Mouse (Mus musculus): ENCODE measurements around the gene Mrpl51. TPM values are rescaled to one million over a fixed set of nuclear protein-coding genes. Genes with fewer than 3 reads are reported as not detected.

Mrpl51 gene
- polyA plus RNA-seq (2021; fragmentation: Nextera tagmentation), result 131 and 135 TPM in 2 replicates
- long read RNA-seq, experiment 1, transcript Mrpl51-202 (3 exons, 855 nt), result minor isoform, 15 of 96 reads
- long read RNA-seq, experiment 1, transcript Mrpl51-201 (3 exons, 3,427 nt), result major isoform, 77 of 96 reads
- long read RNA-seq, experiment 1, partial matches to known transcripts, result 1 of 96 reads
- long read RNA-seq, experiment 1, other reads (novel, unspliced or antisense), result 2 of 96 reads
- long read RNA-seq, experiment 2, transcript Mrpl51-202 (3 exons, 855 nt), result minor isoform, 8 of 75 reads
- long read RNA-seq, experiment 2, transcript Mrpl51-201 (3 exons, 3,427 nt), result major isoform, 60 of 75 reads
- long read RNA-seq, experiment 2, partial matches to known transcripts, result 0 of 75 reads
- long read RNA-seq, experiment 2, other reads (novel, unspliced or antisense), result 7 of 75 reads

DNA sequence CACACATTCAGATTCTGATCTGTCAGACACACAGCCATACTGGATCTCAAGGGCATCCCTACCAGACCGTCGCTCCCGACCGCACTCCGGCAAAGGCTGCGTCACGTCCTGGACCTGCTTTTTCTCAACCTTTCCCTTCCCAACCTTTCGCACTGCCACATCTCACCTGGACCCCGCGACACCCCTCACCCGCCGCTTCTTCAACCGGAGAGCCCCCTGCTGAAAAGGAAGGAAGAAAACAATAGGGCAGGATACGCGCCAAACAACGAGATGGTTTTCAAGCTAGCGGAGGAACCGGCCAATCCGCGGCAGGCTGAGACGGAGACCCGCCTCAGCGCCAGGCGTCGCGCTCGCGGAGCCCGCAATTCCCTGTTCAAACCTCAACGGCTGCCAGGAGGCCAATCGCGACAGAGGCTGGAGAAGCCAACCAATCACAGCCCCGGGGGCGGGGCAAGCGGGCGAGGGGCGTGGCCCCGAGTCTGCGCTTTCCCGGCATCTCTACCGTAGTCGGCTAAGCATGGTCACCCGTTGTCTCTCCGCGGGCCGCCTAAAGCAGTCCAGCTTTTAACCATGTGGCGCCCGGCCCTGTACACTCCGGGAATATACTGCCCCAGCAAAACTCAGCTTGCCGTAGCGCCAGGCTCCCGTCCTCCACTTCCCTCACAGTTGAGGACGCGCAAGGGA is at the start of gene Mrpl51, which contains the start of gene Ncapd2:
TSS of gene Mrpl51 (plus strand) at position 470 of the 684 bp plus-strand sequence.
TSS of gene Ncapd2 (minus strand) at position 370 of the 684 bp plus-strand sequence.

DNA sequence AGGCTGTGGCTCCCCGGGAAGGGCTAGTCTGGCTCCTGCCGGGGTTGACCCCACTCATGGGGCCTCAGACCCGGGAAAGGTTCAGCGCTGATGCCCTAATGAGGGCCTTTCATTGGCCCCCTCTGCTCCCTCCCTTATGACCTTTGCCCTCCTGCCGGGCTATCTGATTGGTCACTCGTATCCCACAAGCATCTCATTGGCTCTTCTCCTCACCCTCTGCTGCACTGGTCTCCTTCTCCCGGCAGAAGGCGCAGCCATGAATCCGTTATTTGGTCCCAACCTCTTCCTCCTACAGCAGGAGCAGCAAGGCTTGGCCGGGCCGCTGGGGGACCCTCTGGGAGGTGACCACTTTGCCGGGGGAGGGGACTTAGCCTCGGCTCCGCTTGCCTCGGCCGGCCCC is 46.6 kb upstream of the Mrpl51 start, which contains the start of gene Iffo1:
TSS of gene Iffo1 (plus strand) at position 241 of the 400 bp plus-strand sequence.

DNA sequence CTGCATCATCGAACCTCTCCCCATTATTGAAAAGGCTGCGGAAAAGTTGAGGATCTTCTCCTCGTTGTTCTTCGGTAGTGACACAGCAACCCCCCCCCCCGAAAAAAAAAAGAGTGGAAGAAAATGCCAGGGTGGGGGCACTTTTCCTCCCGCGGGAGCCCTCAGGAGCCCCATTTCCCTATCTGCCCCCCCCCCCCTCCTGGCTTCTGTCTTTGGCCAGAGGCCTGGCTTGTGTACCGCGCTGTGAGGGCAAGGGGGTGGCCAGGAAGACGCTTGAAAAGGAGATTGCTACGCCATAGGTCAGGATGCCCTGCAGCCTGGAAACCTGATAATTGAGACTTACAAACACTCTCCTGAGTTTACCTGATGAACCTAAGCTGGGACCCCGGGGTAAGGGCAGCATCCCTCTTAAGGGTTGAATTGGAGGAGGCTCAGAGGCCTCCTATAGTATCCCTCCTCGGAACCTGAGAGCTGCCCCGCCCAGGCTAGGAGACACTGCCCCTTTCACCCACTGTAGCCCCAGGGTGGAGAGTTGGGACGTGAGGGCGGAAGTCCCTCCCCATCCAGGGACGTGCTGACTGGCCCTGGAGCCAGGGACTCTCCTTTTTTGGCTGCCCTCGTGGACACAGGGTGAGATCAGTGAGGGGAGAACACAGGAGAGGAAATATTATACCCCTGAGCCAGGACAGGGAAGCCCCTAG is 25.4 kb upstream of the Mrpl51 start, which contains the start of gene Gapdh:
TSS of gene Gapdh (minus strand) at position 417 of the 701 bp plus-strand sequence.

DNA sequence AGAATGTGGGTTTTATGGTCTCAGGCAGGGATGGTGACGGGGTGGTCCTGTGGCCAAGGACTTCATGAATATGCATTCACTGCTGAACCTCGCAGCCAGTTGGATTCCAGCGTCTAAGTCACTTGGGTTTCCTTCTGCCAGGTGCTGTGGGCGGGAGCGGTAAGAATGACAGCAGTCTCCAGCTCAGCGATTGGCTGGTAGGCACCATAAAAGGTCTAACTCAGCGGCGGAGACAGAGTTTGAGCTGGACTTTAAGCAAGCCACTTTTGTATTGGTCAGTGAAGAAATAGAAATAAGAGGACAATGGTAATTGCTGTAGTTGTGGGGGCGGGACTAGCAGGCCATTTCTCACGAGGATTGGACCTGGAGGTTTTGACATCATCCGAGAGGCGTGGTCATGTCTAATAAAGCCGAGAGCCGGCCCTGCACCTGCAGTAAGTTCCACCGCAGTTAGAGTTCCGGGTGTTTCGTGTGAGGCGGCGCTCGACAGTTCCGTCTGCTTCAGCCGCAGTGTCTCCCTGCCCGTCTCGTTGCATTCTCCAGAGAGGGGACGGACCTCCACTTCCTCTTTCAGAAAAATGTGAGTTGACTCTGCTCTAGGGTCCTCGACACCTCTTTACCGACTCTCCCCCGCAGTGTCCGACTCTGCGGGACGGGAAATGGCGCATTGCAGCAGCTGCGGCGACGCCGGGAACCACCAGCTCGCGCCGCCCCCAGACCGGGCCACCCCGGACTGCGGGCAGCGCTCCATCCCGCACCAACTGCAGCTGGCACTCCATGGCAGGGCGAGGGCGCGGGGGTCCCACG is 23.8 kb downstream of the Mrpl51 start, which contains the start of gene Vamp1:
TSS of gene Vamp1 (plus strand) at position 404 of the 807 bp plus-strand sequence.

DNA sequence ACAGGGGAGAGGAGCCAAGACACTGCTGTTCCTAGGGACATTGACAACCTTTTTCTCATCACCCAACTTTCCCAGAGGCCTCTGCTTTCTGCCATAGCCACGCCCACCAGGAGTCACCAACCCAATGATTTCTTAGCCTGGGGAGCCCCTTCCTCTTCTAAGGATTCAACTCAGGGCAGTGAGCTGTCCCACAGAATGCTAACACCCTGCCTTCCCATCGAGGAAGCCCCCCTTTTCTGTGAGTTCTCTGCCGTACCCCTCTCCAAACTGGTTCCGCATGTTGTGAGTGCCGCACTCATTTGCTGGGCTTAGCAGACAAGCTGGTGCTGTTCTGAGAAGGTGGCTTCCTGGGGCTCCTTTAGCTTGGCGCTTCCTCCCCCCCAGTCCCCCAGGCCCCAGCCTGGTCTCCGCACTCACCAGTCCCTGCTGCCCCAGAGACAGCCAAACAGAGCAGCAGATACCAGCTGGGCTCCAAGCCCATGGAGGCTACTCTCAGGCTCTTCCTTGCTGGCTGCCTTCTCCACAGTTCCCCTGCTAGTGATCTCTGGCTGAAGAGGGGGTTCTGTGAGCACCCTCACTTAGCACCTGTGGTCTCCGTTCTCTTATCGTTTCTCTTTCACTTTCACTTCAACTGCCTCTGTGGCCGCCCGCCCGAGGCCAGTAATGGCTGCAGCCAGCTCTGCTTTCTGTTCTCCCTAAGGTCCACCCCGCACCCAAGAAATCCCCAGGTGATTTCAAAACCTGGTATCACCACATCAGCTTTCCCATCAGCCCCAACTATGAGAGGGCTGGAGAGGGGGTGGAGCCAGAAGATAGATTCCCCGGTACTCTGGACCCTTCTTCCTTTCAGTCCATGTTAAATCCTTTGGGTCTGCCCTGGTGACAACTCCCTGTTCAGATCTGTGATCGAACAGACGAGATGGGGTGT is 39.8 kb downstream of the Mrpl51 start, which contains the start of gene Tapbpl:
TSS of gene Tapbpl (minus strand) at position 744 of the 928 bp plus-strand sequence.

DNA sequence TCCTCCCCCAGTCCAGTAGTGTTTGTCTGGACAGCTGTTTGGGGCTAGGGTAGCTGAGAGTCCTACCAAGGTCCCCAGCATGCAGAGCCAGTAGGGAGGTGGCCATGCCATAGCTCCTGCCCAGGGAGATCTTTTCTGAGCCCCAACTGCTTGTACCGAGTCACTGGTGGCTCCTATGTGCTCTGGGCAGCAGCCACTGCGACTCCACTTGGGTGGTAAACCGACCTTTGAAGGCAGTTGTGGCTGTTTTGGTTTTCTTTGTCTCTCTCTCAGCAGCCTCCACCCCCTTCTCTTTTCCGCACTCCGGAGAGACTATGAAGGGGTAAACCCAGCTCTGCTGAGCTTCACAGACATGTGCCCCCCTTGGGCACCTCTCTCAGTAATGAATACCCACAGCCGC is 45.2 kb downstream of the Mrpl51 start, which contains the start of gene Cd27:
TSS of gene Cd27 (minus strand) at position 229 of the 400 bp plus-strand sequence.

Small RNA genes within 50 kb of the gene (microRNA-seq; reads per million reads assigned to microRNA genes)
- gene Mir3098 (0.64 reads per million), gene Mir8113 (not detected)

Other genes starting within 250 kb of the Mrpl51 start
- gene Cops7a, start 226.3 kb upstream of the Mrpl51 start, polyA plus RNA-seq (2021; fragmentation: Nextera tagmentation), result 236 and 263 TPM in 2 replicates
- gene Pianp, start 195.1 kb upstream of the Mrpl51 start, polyA plus RNA-seq (2021; fragmentation: Nextera tagmentation), result 40.7 and 47.6 TPM in 2 replicates
- 7.6 and 8.3 TPM in 2 replicates for gene Zfp384, start 182.7 kb upstream of the Mrpl51 start, polyA plus RNA-seq (2021; fragmentation: Nextera tagmentation)
- 54.3 and 56.6 TPM in 2 replicates for gene Ing4, start 152.0 kb upstream of the Mrpl51 start, polyA plus RNA-seq (2021; fragmentation: Nextera tagmentation)
- gene Acrbp, start 142.1 kb upstream of the Mrpl51 start, polyA plus RNA-seq (2021; fragmentation: Nextera tagmentation), result 0.72 and 1.4 TPM in 2 replicates
- gene Lpar5, start 123.9 kb upstream of the Mrpl51 start, polyA plus RNA-seq (2021; fragmentation: Nextera tagmentation), result 1.1 and 2.0 TPM in 2 replicates
- gene Chd4, start 95.8 kb upstream of the Mrpl51 start, polyA plus RNA-seq (2021; fragmentation: Nextera tagmentation), result 62.8 and 65.4 TPM in 2 replicates
- 18.4 and 19.1 TPM in 2 replicates for gene Nop2, start 59.9 kb upstream of the Mrpl51 start, polyA plus RNA-seq (2021; fragmentation: Nextera tagmentation)
- 19.3 and 22.8 TPM in 2 replicates for gene Iffo1, start 46.6 kb upstream of the Mrpl51 start, polyA plus RNA-seq (2021; fragmentation: Nextera tagmentation)
- gene Gapdh, start 25.3 kb upstream of the Mrpl51 start, polyA plus RNA-seq (2021; fragmentation: Nextera tagmentation), result 2,583 and 3,039 TPM in 2 replicates
- gene Ncapd2, start 100 bp upstream of the Mrpl51 start, polyA plus RNA-seq (2021; fragmentation: Nextera tagmentation), result 2.8 and 3.0 TPM in 2 replicates
- 30.9 and 31.2 TPM in 2 replicates for gene Vamp1, start 23.8 kb downstream of the Mrpl51 start, polyA plus RNA-seq (2021; fragmentation: Nextera tagmentation)
- 5.3 and 6.1 TPM in 2 replicates for gene Tapbpl, start 40.1 kb downstream of the Mrpl51 start, polyA plus RNA-seq (2021; fragmentation: Nextera tagmentation)
- 0.38 and 0.43 TPM in 2 replicates for gene Cd27, start 45.2 kb downstream of the Mrpl51 start, polyA plus RNA-seq (2021; fragmentation: Nextera tagmentation)
- gene Tuba3a, start 94.2 kb downstream of the Mrpl51 start, polyA plus RNA-seq (2021; fragmentation: Nextera tagmentation), result 0.09 and 0.15 TPM in 2 replicates
- 5.4 and 6.4 TPM in 2 replicates for gene Ltbr, start 122.1 kb downstream of the Mrpl51 start, polyA plus RNA-seq (2021; fragmentation: Nextera tagmentation)
- gene Scnn1a, start 128.9 kb downstream of the Mrpl51 start, polyA plus RNA-seq (2021; fragmentation: Nextera tagmentation), result 3.4 and 4.3 TPM in 2 replicates
- gene Tnfrsf1a, start 157.6 kb downstream of the Mrpl51 start, polyA plus RNA-seq (2021; fragmentation: Nextera tagmentation), result 7.2 and 7.7 TPM in 2 replicates
- 0.04 and 0.11 TPM in 2 replicates for gene Plekhg6, start 189.0 kb downstream of the Mrpl51 start, polyA plus RNA-seq (2021; fragmentation: Nextera tagmentation)

Data from layer of hippocampus, adult 6 months (tissue).